13 mouse cellular contexts compared by ENCODE assay signal in the genomic region with DNA sequence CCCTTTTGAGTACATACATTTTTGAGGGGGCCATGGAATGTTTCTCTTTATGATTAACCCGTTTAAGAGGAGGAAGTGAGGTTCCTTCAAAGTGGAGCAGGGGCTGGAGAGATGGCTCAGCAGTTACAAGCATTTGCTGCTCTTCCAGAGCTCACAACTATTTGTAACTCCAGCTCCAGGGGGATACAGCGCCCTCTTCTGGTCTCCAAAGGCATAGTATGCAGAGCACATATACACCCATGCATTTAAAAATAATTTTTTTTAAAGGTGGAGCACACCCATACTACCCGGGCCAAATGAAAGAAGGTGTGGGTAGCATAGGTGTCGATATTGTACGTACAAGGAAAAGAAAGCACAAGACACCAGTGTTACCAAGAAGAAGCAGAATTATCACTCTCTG. TPM values are rescaled to one million over a fixed set of nuclear protein-coding genes. Genes with fewer than 3 reads are reported as not detected.
DNase-seq lines count a peak whose midpoint lies in the region; TF ChIP-seq lines count a peak whose summit lies in the region.
"Had no signal": no experiment of that assay in that cellular context is flagged by ENCODE, and none has a peak within 500 bp of the region (broad histone marks: within the 10 kb centered on the region; RNA-seq: fewer than 3 reads in every experiment).

No protein-coding gene starts in this region.

- H3K27ac ChIP-seq in left cerebral cortex, adult 2 months, result no peak overlapping the region
- H3K27ac ChIP-seq in cortical plate, adult 2 months (ENCODE audit: insufficient read depth, low read length), result no peak overlapping the region
- H3K27ac ChIP-seq: heart, embryonic 15.5 days had no signal

- peak; percentile 21 to 47 for DNase-seq in cerebellum, postnatal 14 days
- DNase-seq in cerebellum, adult 9-11 months, result no peak
- DNase-seq in left cerebral cortex, adult 2 months (ENCODE audit: extremely low spot score in 1 of 2, low spot score in 2 of 2), result no peak
- DNase-seq in left cerebral cortex, adult 9 months (ENCODE audit: low spot score in 2 of 2), result no peak
- peak; percentile 17 for DNase-seq in 416B (ENCODE audit: low read depth)
- DNase-seq in spleen, postnatal 4 days (ENCODE audit: low spot score in 2 of 2), result no peak
- DNase-seq in ovary, adult 18-20 months (ENCODE audit: low spot score), result no peak
- DNase-seq: kidney, adult 2 months had no signal

- no peak for TF ChIP-seq POLR2A in cortical plate, adult 2 months (IDR thresholded peaks at IDR 0.05; ENCODE audit: extremely low read depth, insufficient read depth, low read length)

- H3K4me3 ChIP-seq in left cerebral cortex, adult 2 months, result no peak overlapping the region
- no peak overlapping the region for H3K4me3 ChIP-seq in cortical plate, adult 2 months (ENCODE audit: insufficient read depth, low read length)
- H3K4me3 ChIP-seq: heart, embryonic 15.5 days had no signal

- TF ChIP-seq CTCF in left cerebral cortex, adult 2 months (IDR thresholded peaks at IDR 0.05), result peak; percentile 17
- TF ChIP-seq CTCF in cortical plate, adult 2 months (IDR thresholded peaks at IDR 0.05; ENCODE audit: extremely low read depth, insufficient read depth, low read length), result peak; percentile 19; the same call in 1 of the 2 replicates

- intact Hi-C loops in left cerebral cortex, adult 2 months (cut with DNase I), result no loop called here

- H3K4me1 ChIP-seq in cortical plate, adult 2 months (ENCODE audit: control insufficient read depth, insufficient read depth, low read length), result no peaks in the 10 kb centered on the region
- H3K4me1 ChIP-seq: heart, embryonic 15.5 days had no signal

RNA-seq across cellular contexts. Expression of a gene that starts 54.7 kb away (rescaled TPM):
- not detected for total RNA-seq in left cerebral cortex, adult 2 months (2021)
- not detected in 2 replicates for polyA plus RNA-seq in cortical plate, adult 2 months (2012; rRNA removed)
- total RNA-seq: gastrocnemius, adult 8-10 months; left cerebral cortex, adult 18-20 months had no signal
- polyA plus RNA-seq: activated CD4-positive, CD25-positive, alpha-beta regulatory T cell, adult 4 months; heart, embryonic 15.5 days; kidney, adult 2 months had no signal

Comparison
In these comparisons a context has a peak if more than half of its experiments do, and no peak if none do; other contexts are left out.
1. DNase-seq: peak in cerebellum, postnatal 14 days (2 of 2) and 416B (single experiment); none in cerebellum, adult 9-11 months (single experiment), left cerebral cortex, adult 2 months (0 of 2), left cerebral cortex, adult 9 months (0 of 2), spleen, postnatal 4 days (0 of 2) and ovary, adult 18-20 months (single experiment).